Mouse (Mus musculus) megakaryocyte-erythroid progenitor cell, adult 5-6 weeks (primary cell): ENCODE measurements around the gene Slc13a3. TPM values are rescaled to one million over a fixed set of nuclear protein-coding genes. Genes with fewer than 3 reads are reported as not detected.

Experiments used
- ATAC-seq: replicated peaks from 2 replicates; pipeline ENCODE4 v1.8.0; 2016; ENCODE audit warnings: mild to moderate bottlenecking, inconsistent platforms; ENCODE audit not compliant: severe bottlenecking, poor library complexity, low FRiP score, low TSS enrichment
- total RNA-seq, 2 experiments: library from RNA; stranded (forward) in 1 of 2; stranded (reverse) in 1 of 2; fragments of 200-1000, 215-1000 nt in 1 of 2; fragments of >200 nt in 1 of 2; fragmentation: Nextera tagmentation in 1 of 2; gene quantifications; 2 replicates each; pipeline ENCODE4 v1.2.3; 2014 to 2017

Gene Slc13a3
- total RNA-seq (2014; fragmentation: Nextera tagmentation): not detected in 2 replicates
- total RNA-seq (2017): not detected in 2 replicates

DNA sequence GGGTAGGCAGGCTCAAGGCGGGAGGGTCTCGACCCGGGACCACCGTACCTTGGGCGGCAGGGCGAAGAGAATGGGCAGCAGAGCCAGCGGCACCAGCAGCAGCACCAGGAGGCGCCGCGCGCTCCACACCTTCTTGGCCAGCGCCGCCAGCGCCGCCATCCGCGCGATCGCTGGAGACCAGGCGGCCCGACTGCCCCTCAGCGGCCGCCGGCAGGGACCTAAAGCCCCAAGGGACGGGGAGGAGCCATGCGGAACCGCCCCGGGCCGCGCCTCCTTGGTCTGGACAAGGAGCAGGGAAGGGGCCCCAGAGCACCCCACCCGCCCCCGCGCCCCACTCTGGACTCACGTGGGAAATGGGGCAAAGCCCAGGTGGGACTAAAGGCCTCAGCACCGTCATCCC, at the start of gene Slc13a3:
Gene Slc13a3 (minus strand): TSS at position 228 of the 400 bp plus-strand sequence.
- no peak for ATAC-seq

DNA sequence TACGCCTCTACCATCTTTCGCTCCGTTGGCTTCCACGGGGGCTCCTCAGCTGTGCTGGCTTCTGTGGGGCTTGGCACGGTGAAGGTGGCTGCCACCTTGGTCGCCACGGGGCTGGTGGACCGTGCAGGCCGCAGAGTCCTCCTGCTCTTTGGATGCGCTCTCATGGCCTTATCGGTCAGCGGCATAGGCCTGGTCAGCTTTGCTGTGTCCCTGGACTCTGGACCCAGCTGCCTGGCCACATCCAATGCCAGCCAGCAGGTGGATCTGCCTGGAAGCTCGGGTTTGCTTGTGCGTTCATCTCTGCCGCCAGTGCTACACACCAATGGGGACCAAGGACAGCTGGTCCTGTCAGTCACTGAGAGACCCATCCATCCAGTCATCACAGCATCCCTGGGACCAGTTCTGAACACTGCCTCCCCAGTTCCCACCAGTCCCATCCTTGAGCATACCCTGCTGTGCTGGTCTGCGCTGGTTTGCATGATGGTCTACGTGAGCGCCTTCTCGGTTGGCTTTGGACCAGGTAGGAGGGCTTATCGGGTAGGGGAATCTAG, 42.2 kb upstream of the Slc13a3 start:
- no peak for ATAC-seq

DNA sequence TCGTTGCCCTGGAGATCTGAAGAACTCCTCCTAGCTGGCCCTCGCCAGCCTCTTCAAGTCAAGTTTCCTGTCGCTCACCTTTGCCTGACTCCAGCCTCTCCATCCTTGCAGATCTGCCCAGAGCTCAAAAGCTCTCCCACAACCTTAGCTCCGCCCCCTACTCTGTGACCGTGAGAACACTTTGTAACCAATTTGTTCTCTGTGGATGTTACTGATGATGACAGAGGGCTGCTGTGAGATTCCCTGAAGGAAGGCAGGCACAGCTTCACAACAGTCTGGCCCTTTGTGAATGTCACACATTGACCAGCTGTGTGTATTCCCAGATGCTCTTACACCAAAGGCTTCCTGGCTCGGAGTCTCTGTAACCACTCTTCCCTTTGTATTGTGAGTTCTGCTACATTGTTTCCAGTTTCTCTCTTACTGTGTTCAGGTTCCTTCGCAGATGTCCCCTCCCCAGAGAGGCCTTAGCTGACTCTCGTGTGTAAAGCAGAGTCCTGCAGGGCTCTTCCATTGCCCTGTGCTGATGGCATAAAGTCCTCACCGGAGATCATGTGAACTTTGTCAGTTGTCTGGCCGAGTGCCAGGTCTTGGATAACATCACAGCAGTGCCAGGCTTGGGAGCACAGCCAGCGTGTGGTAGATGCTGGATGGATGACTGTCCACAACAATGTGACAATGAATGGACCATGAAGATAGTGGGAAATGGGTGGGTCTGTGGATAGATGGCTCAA, 40.0 kb upstream of the Slc13a3 start:
- ATAC-seq: no peak

DNA sequence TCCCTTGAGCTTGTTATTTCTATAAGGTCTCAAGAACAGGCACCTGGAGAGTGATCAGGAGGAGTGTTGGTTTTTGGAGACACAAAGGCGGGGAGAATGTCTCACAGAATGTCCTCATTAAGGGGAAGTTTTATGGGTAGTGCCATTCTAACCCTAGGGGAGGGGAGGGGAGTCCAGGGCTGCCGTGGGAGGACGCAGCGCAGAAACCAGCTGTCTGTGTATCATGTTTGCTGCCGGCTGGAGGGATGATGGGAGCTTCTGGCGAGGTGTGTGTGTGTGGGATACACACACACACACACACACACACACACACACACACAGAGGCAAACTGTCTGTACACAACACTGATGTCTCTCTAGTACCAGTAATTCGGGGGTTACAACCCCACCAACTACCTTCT, 39.4 kb upstream of the Slc13a3 start:
- no peak for ATAC-seq

DNA sequence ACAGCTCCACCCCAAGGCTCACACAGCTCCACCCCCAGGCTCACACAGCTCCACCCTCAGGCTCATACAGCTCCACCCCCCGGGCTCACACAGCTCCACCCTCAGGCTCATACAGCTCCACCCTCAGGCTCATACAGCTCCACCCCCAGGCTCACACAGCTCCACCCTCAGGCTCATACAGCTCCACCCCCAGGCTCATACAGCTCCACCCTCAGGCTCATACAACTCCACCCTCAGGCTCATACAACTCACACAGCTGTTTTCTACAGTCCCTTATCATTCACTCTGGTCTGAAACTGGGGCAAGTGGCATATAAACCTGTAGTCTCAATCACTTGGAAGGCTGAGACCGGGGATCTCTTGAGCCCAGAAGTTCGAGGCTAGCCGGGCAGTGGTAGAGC, 38.5 kb upstream of the Slc13a3 start:
- ATAC-seq: peak; percentile 90

DNA sequence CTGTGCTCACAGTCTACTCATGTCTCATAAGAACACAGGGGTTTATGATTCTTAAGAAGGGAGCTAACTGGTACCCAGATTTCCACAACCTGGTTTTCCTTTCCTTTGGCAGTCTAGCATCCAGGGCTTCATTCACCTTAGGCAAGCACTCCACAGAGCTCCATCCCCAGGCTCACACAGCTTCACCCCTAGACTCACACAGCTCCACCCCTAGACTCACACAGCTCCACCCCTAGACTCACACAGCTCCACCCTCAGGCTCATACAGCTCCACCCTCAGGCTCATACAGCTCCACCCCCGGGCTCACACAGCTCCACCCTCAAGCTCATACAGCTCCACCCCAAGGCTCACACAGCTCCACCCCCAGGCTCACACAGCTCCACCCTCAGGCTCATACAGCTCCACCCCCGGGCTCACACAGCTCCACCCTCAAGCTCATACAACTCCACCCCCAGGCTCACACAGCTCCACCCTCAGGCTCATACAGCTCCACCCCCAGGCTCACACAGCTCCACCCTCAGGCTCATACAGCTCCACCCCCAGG, 38.0 kb upstream of the Slc13a3 start:
- ATAC-seq: peak; percentile 71

DNA sequence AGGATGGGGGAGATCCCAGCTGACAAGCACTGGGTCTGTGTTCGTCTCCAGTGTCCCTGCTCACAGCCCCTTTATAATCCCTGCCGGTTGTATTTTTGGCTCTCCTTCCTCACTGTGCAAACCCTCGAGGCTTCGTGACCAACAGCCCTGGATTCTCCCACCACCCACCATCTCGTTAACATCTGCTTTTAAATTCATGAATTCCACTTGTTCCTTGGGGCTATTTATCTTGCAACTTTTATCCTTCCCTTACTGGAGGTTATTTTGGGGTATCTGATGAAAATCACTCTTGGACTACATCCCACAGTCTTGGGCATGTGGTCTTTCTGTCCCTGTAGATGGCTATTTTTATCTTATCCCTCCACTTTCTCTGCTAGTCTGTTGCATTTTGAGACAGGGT, 37.4 kb upstream of the Slc13a3 start:
- ATAC-seq: no peak

DNA sequence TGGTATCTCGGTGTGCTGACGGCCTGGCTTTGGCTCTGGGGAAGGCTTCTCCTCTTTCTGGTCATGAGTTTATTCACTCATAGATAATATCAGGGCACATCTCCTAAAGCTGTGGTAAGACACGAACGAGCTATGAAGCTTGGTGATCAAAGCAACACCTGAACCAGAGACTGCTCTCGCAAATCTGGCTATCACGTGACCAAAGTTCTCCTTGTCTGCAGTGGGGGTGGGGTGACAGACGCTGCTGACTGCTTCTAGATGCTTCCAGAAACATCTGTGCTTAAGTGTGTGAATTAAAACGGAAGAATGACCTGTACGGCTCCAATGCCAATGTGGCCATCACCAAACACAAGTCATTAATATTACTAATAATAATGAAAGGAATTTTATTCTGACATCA, 36.7 kb upstream of the Slc13a3 start:
- no peak for ATAC-seq

DNA sequence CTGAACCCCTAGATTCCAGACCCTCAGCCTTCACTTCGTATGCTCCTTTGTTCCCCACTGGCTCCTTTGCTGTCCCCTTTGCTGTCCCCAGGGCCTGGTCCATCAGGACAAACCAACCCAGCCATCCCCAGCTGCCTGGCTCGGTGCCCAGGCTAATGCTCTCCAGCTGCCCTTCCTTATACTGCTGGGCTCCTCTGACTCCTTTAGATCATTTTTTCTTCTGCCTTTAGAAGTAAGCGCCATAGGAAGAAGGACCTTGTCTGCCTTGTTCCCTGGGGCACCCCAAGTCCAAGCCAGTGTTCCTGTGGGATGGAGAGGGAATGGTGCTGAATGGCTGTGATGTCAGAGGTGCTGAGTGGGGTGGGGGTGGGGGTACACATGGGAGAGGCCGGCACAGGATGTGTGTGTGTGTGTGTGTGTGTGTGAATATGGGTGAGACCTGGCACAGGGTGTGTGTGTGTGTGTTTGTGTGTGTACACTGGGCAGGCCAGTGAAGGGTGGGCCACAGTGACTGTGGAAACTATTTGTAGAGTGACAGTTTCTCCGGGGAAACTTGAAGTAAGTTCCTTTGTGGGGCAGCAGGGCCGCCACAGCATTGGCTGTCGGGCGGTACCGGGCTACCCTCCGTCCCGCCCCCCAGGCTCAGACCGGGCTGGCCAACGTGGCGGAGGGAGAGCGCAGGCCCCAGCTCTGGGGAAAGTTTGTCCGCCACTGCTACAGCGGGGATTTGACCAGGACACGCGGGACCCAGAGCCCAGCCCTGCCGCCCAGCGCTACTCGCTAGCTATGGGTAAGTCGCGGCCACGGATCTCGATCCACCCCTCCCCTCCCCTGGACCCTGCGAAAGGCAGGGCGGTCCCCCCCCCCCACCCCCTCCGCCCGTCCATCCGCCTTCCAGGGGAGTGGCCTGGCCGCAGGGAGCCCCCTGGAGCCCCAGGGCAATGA, 30.5 kb upstream of the Slc13a3 start, which contains the start of gene Slc2a10:
Gene Slc2a10 (plus strand): TSS at position 529 of the 945 bp plus-strand sequence.
- ATAC-seq: peak; percentile 36; the same call in 1 of the 2 replicates

DNA sequence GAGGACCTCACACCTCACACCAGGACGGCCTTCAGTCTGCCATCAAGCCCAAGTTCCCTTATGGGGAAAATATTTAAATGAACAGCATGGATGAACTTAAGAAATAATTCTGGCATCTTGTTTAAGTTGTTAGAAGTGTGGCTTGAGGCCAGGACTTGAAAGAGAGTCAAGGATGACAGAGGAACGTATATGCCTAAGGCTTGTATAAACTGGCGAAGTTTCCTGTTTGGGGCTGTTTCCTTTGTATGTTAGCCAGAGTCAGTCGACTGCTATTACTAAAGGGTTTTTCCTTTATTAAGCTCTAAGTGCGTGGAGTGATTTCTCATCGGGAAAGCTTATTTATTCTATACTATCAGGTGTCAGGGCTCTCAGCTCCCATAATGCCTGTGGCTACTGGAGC, 25.8 kb upstream of the Slc13a3 start:
- ATAC-seq: no peak

DNA sequence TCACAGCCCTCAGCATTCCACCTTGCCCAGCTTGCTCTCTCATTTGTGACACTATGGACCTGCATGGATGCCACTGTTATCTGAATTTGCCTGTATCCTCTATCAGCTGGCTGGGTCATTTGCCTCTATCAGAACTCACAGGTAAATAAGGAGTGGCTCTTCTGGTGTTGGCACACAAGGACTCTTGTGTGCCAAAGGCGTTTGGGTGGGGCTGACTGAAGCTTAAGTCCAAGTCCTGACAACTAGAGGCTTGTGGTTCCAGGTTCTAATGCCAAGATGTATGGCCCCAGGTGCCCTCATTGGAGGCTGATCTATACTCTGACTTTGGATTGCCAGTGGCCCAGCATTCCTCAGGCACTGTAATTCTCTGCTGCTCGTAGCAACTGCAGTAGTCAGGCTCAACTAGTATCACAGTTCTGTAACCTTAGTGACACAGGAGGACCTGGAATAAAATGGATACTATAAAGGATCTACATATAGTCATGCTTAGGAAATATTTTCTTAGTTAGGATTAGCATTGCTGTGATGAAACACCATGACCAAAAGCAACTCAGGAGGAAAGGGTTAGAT, 24.8 kb upstream of the Slc13a3 start:
- no peak for ATAC-seq

DNA sequence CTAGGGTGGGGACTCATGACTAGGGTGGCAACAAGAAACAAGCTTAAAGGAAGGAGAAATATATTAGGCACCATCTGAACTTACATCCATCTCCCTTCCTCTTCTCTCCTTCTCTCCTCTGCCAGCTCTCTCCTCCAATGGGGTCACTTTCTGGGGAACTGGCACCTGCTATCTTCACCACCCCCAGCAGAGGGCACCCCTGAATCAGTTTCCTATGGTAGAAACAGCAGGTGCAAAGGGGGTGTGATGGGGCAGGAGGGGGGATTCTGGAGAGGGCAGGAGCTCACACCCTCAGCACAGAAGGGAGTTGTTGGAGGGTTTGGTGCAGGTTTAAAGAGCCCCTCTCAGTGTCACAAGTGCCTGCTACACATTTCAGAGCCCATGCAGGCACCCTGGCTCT, 23.2 kb upstream of the Slc13a3 start:
- ATAC-seq: no peak

DNA sequence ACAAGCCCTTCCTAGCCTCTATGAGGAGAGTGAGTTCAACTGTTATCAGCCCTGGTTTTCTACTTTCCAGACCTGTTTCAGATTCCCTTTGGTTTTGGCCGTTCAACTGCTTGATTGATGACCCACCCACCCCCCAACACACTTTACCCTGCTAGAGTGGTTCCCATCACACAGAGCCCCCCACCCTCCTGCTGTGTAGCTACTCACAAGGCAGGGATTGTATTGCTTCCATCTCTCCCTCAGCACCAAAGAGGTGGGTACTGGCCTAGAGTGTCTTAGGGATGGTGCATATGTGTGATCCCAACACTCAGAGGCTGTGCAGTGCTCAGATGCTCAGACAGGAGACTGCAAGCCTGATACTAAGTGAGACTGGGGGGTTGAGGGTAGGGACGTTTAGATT, 21.5 kb upstream of the Slc13a3 start:
- no peak for ATAC-seq

DNA sequence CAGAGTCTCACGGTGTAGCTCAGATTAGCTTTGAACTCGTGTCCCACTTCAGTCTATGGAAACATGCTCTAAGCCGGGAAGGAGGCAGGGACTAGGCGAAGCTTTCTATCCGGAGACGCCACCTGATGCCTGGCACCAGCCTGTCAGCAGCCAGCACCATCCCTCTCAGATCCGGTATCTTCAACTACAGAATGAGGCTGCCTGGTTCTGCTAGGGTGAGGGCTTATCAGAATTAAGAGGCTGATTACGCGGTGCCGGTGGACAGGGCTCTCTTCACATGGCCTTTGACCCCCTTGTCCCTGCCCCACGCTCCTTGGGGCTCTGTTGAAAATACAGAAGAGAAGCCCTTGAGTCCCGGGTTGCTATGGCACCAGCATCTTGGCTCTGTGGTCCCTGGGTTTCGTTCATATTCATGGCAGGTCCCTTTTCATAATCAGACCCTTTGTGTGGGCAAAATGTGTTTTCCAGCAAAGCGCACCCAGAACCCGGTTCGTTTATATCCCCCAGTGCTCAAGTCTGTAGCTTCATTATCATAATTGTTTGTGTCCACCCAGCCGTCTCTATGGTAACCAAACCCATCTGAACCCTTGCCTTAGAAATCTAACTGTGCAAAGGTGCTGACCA, 20.7 kb upstream of the Slc13a3 start:
- ATAC-seq: peak; percentile 48

DNA sequence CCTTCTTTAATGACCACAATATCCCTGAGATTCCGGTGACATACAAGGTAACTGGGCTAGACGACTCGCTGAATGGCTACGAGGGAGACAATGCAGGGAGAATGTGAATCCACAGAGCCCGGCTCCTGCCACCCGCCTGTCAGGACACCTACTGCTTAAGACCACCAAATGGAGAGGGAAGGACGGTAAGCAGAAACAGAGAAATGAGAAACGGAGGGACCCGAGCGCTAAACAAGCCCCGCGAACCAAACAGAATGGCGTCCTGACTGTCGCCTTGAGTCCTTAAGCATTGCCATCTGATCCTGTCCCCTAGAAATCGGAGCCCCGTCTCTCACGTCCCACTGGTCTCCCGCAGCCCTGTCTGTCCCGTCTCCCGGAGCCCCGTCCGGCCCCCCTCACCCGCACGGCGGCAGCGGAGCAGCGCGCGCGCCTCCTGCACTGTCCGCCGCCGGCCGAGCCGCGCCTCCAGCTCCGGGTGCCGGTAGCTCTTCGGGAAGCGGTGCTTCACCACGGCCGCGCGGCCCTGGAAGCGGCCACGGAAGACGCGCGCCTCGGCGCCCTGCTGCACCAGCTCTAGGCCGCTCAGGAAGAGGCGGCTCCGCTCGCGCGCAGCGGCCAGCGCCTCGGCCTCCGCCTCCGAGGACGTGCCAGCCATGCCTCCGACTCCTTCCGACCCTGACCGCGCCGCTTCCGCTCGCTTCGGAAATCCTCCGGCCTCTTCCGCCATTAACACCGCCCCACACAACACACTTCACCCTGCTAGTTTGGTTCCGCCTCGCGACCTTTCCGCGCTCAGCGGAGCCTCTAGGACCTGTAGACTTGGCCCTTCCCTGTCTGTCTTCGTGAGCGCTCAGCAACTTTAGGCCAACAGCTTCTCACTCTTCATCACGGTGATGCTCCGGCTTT, 19.9 kb upstream of the Slc13a3 start, which contains the start of gene Trp53rka:
Gene Trp53rka (minus strand): TSS at position 677 of the 906 bp plus-strand sequence.
- peak; percentile 89 for ATAC-seq

DNA sequence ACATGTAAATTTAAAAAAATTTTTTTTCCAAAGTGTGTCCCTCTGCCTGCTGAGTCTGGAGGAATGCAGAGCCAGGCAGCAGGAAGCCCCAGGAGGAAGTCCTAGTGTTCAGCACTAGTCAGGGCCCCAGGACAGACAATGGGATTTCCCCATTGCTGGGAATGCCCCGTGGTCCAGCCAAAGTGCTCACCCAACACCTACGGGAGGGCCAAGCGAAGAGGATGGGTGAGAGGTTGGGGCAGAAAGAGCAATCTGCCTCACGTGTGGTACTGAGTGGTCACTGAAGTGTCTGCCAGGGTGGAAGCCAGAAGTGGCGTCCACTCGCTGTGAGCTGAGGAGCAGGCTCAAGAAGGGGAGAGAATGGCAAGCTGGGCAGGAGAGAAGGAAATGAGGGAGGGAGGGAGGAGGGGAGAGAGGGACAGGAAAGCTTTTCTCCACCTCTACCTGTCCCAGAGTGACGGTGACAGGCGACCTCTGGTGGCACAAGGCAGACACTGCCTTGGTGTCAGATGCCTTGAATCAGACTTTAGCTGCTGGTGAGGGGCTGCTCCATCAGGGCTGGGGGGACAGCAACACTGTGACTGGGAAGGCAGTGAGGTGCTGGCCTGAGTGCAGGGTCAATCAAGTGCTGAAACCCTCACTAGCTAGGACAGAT, 14.0 kb upstream of the Slc13a3 start:
- peak; percentile 76 for ATAC-seq

DNA sequence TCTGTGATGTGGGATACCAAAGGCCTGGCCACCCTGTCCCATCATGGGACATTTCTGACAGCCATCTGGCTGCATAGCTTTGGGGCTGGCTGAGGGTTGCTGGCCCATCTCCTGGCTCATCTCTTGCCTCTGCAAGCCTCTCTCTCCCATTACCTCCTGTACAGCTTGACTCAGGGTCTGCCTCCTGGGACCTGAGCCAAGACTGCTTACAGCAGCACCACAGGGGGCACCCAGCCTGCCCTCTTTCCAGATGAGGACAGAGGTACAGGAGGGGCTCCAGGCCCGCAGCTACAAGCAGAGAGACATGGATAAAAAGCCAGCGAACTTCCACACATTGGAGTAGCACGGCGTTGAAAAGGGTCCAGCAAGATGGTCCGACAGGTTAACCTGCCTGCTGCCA, 13.4 kb upstream of the Slc13a3 start:
- ATAC-seq: no peak

DNA sequence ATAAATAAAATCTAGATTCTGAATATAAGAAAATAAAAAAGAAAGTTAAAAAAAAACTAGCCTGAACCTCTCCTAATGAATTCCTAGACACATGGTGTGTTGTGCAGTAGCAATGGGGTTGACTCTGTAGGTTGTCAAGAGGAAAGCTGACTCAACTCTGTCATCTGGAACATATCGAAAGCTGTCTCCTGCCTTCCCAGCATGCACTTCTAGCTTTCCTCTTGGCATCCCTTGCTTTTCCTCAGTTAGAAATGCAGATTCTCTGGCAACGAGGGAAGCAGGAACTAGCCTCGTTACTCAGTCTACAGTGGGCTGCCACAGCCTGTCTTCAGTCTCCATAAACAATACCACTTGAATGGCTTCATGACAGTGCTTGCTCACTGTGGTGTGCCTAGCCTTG, 12.8 kb upstream of the Slc13a3 start:
- ATAC-seq: no peak
